Mouse (Mus musculus) limb, embryonic 14.5 days (tissue): ENCODE results near the gene Sik2. TPM values are rescaled to one million over a fixed set of nuclear protein-coding genes. Genes with fewer than 3 reads are reported as not detected.

Experiments
- ATAC-seq: fragments of 200-750 bp; cut with Nextera tagmentation; 2 replicates; pipeline ENCODE4 v1.8.0; 2017; ENCODE audit warnings: low read depth, moderate number of reproducible peaks, moderate TSS enrichment; ENCODE audit not compliant: low FRiP score
- DNase-seq: peaks from one replicate; pipeline ENCODE4 v3.0.0-alpha.2; 2015; ENCODE audit warnings: low spot score
- H3K27ac ChIP-seq: fragments of 300-500 bp; sonication (generic); replicated peaks from 2 replicates; pipeline ENCODE4 v1.5.1; 2014; ENCODE audit warnings: low read depth, mild to moderate bottlenecking, low read length, moderate library complexity, mixed read lengths
- H3K27me3 ChIP-seq: fragments of 300-500 bp; sonication (generic); 2 replicates; pipeline ENCODE4 v1.6.1; 2014; ENCODE audit warnings: low read length, mixed read lengths; ENCODE audit not compliant: control insufficient read depth, insufficient read depth
- H3K36me3 ChIP-seq: fragments of 300-500 bp; sonication (generic); 2 replicates; pipeline ENCODE4 v1.6.1; 2014; ENCODE audit warnings: mild to moderate bottlenecking, low read length, moderate library complexity, mixed read lengths; ENCODE audit not compliant: control insufficient read depth, insufficient read depth
- H3K4me1 ChIP-seq: fragments of 300-500 bp; sonication (generic); 2 replicates; pipeline ENCODE4 v1.6.1; 2014; ENCODE audit warnings: antibody characterized with exemption, low read length, mixed read lengths; ENCODE audit not compliant: control insufficient read depth, insufficient read depth
- H3K4me2 ChIP-seq: fragments of 300-500 bp; sonication (generic); replicated peaks from 2 replicates; pipeline ENCODE4 v1.6.1; 2014; ENCODE audit warnings: low read depth, mild to moderate bottlenecking, low read length, moderate library complexity; ENCODE audit not compliant: severe bottlenecking
- H3K4me3 ChIP-seq: fragments of 300-500 bp; sonication (generic); replicated peaks from 2 replicates; pipeline ENCODE4 v1.5.1; 2014; ENCODE audit warnings: low read length
- H3K9ac ChIP-seq: fragments of 300-500 bp; sonication (generic); 2 replicates; pipeline ENCODE4 v1.6.1; 2014; ENCODE audit warnings: mild to moderate bottlenecking, low read depth, low read length, moderate library complexity; ENCODE audit not compliant: severe bottlenecking
- H3K9me3 ChIP-seq: fragments of 300-500 bp; sonication (generic); 2 replicates; pipeline ENCODE4 v1.6.1; 2016; ENCODE audit warnings: low read length; ENCODE audit not compliant: control insufficient read depth
- POLR2A ChIP-seq: fragments of 200-500 bp; IDR thresholded peaks from 2 replicates; pipeline ENCODE4 v1.8.0; 2012; ENCODE audit warnings: inconsistent platforms, mild to moderate bottlenecking, moderate library complexity, borderline replicate concordance; ENCODE audit not compliant: insufficient read depth, insufficient read length; ENCODE audit errors: extremely low read depth
- WGBS: fragments of 180-500 bp; shearing (Covaris S2); extraction: QIAGEN DNeasy Blood & Tissue Kit; methylation state at CpG from one replicate; pipeline ENCODE4 v1.1.7; 2014; 5-methylcytosine and 5-hydroxymethylcytosine counted together
- polyA plus RNA-seq, 2 experiments: library from polyadenylated mRNA; depleted of rRNA in 1 of 2; stranded (reverse) in 1 of 2; unstranded in 1 of 2; fragments of >200 nt; fragmentation: Nextera tagmentation in 1 of 2; extraction: Ambion mirVana in 1 of 2; gene quantifications; 2 replicates each; pipeline versions ENCODE4 v1.2.1 to v1.2.3; 2012 to 2014

Sik2 gene
- polyA plus RNA-seq, 2 experiments: 15.8 to 16.3 TPM

DNA sequence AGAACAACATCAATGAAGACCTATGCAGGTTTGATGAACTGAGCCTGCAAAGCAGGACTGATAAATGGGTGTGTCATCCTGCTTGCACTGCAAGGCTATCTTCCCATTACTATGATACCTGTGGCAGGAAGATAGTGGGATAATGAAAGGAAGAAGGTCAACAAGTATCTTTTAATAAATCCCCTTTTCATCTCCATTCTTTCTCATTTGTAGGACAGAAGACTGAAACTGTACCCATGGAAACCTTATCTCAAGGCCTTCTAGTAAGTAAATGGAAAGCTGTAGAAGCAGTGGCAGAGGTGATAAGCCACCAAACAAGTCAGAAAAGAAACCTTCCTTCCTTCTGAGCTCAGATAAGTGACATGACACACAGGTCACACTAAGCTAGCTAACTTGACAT lies 84.4 kb downstream of the Sik2 start:
- Histone ChIP-seq H3K4me2 (no peak overlapping the region), H3K36me3 (0 out of 2 replicates have a peak, but pooled peaks cover 5% of the 10 kb centered on the region), H3K4me1 (no peaks in the 10 kb centered on the region), H3K9ac (no peak overlapping the region), H3K9me3 (no peaks in the 10 kb centered on the region), H3K27ac (no peak overlapping the region), H3K4me3 (no peak overlapping the region), H3K27me3 (no peaks in the 10 kb centered on the region)
- no peak for TF ChIP-seq POLR2A
- ATAC-seq (no peak), DNase-seq (no peak)

DNA sequence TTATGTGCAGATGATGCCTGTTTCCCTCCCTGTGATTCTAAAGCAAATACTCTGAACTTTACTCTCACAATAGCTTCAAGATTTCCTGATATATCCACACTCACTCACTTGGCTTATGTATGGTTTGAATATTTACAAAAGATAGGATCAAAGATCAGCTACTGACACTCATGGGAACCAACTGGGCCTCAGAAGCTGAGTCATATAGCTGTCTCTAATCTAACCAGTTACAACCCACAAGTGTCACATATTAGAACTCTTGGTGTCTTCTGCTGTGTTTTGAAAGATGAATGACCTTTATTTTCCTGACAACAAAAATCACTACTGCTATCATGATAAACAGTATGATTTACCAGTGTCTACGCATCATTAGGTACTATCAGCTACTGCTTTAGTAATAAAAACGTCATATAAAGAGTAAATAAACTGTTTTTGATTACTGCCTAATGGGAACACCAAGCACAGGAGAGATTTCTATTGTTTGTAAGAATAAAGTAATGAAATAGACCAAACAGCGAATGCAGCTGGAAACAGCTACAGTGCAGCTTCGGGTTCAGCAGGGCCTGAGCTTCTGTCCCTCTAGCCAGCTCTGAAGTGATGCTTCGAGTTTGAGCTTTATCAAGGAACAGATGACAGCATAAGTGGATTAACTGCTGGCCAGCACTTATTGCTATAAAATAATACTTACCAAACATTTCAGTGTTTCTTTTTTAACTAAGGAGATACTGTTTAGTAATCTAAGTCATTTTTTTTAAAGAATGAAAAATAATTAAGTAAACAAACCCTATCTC lies 86.3 kb downstream of the Sik2 start:
- Histone ChIP-seq H3K9me3 (no peaks in the 10 kb centered on the region), H3K4me3 (no peak overlapping the region), H3K4me2 (no peak overlapping the region), H3K27ac (no peak overlapping the region), H3K9ac (no peak overlapping the region), H3K4me1 (no peaks in the 10 kb centered on the region), H3K27me3 (no peaks in the 10 kb centered on the region), H3K36me3 (no peaks in the 10 kb centered on the region)
- no peak for DNase-seq
- ATAC-seq: no peak
- no peak for TF ChIP-seq POLR2A
- 71% methylated on average over 5 of the region's 5 CpGs for WGBS

DNA sequence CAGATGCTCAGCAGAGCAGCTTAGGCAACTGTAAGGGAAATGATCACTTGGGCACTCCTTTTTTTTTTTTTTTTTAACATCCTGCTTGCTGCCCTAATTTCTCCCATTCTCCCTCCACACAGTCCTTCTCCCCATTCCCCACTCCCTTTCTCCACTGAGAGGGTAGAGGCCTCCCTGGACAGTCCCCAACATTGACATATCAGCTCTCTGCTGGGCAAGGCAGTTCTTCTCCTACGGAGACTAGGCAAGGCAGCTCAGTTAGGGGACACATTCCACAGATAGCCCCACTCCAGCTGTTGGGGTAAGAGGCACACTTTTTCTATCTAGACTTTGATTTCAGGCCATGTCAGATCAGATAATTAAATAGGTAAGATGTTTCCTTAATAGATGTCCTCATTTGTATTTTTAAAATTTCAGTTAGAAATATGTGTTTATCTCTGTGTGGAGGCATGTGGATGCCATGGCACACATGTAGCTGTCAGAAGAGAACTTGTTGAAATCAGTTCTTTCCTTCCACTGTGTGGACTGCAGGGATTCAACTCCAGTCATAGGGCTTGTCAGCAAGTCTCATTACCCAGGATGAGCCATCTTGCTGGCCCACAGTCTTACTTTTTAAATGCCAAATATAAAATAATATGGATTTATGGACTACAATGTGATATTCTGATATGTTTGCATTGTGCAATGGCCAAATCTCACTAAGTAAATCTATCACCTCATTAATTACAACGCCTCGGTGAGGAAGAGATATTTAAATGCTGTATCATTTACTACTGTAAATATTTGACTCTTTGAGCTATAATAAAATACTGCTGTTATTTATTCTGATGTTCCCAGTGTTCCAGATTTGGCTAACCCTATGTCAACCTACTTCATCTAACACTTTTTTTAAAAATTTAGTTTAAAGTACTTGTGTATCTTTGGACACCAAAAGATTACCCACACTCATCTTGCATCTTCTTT lies 87.7 kb downstream of the Sik2 start:
- 82% methylated on average over 3 of the region's 3 CpGs for WGBS
- ATAC-seq (no peak), DNase-seq (no peak)
- H3K9me3 ChIP-seq: no peaks in the 10 kb centered on the region
- no peak overlapping the region for H3K4me2 ChIP-seq
- no peaks in the 10 kb centered on the region for H3K27me3 ChIP-seq
- H3K27ac ChIP-seq: no peak overlapping the region
- H3K4me1 ChIP-seq: no peaks in the 10 kb centered on the region
- H3K4me3 ChIP-seq: no peak overlapping the region
- TF ChIP-seq POLR2A: no peak
- 0 out of 2 replicates have a peak, but pooled peaks cover 2% of the 10 kb centered on the region for H3K36me3 ChIP-seq
- H3K9ac ChIP-seq: no peak overlapping the region

GRCm38 (mm10) chr9:50919554-50919953 lies 89.3 kb downstream of the Sik2 start:
- Histone ChIP-seq H3K4me3 (no peak overlapping the region), H3K4me2 (no peak overlapping the region), H3K9ac (no peak overlapping the region), H3K4me1 (no peaks in the 10 kb centered on the region), H3K36me3 (peaks cover 7% of the 10 kb centered on the region), H3K27ac (no peak overlapping the region), H3K27me3 (no peaks in the 10 kb centered on the region), H3K9me3 (no peaks in the 10 kb centered on the region)
- ATAC-seq (no peak), DNase-seq (no peak)
- TF ChIP-seq POLR2A: no peak
- 93% methylated on average over 2 of the region's 2 CpGs for WGBS

- no peak overlapping the region for H3K27ac ChIP-seq
- no peak overlapping the region for H3K4me3 ChIP-seq
- H3K4me2 ChIP-seq: no peak overlapping the region
- no peak for DNase-seq
- no peak overlapping the region for H3K9ac ChIP-seq
- H3K4me1 ChIP-seq: no peaks in the 10 kb centered on the region
- H3K36me3 ChIP-seq: peaks cover 9% of the 10 kb centered on the region
- 54% methylated on average over 3 of the region's 3 CpGs for WGBS
- no peaks in the 10 kb centered on the region for H3K27me3 ChIP-seq
- H3K9me3 ChIP-seq: no peaks in the 10 kb centered on the region
- no peak for ATAC-seq
- TF ChIP-seq POLR2A: no peak
These were observed 90.7 kb downstream of the Sik2 start for GRCm38 (mm10) chr9:50918131-50918530.
